Mouse (Mus musculus): ENCODE measurements at regions not wholly inside any gene's neighbourhood (a gene's known extent, or its start where the extent isn't known, plus 50 kb on each side); places are given as distances from the start of the nearest gene placed in this dataset.

GRCm38 (mm10) chr5:126842606-126843005 lies 399.0 kb upstream of the Tmem132c start:
- Histone ChIP-seq H3K36me3 (replicated peaks) (no peaks in the 10 kb centered on the region), H3K9me3 (no peaks in the 10 kb centered on the region), H3K27ac (replicated peaks) (no peak overlapping the region), H3K4me3 (no peak overlapping the region), H3K4me1 (no peaks in the 10 kb centered on the region), H3K27me3 (replicated peaks; ENCODE audit: low read depth, poor library complexity, severe bottlenecking) (no peaks in the 10 kb centered on the region)
- DNase-seq (ENCODE audit: low spot score) = no peak
- 79% methylated on average over 4 of the region's 4 CpGs for whole genome bisulfite sequencing

GRCm38 (mm10) chr5:126862078-126862477 lies 379.5 kb upstream of the Tmem132c start:
- no peak for DNase-seq (ENCODE audit: low spot score)
- H3K4me1 ChIP-seq = no peaks in the 10 kb centered on the region
- H3K4me3 ChIP-seq = no peak overlapping the region
- 71% methylated on average over 1 of the region's 1 CpGs for WGBS
- H3K27ac ChIP-seq (replicated peaks) = no peak overlapping the region
- no peaks in the 10 kb centered on the region for H3K27me3 ChIP-seq (replicated peaks; ENCODE audit: low read depth, poor library complexity, severe bottlenecking)
- no peaks in the 10 kb centered on the region for H3K36me3 ChIP-seq (replicated peaks)
- no peaks in the 10 kb centered on the region for H3K9me3 ChIP-seq

GRCm38 (mm10) chr5:126875842-126876241 lies 365.8 kb upstream of the Tmem132c start:
- H3K4me3 ChIP-seq = no peak overlapping the region
- H3K36me3 ChIP-seq (replicated peaks) = no peaks in the 10 kb centered on the region
- no peaks in the 10 kb centered on the region for H3K9me3 ChIP-seq
- 85% methylated on average over 1 of the region's 1 CpGs for WGBS
- H3K27me3 ChIP-seq (replicated peaks; ENCODE audit: low read depth, poor library complexity, severe bottlenecking) = no peaks in the 10 kb centered on the region
- no peak for DNase-seq (ENCODE audit: low spot score)
- H3K27ac ChIP-seq (replicated peaks) = no peak overlapping the region
- peaks cover 3% of the 10 kb centered on the region; the same call in 1 of the 2 replicates for H3K4me1 ChIP-seq

- Histone ChIP-seq H3K4me3 (no peak overlapping the region), H3K9me3 (no peaks in the 10 kb centered on the region), H3K36me3 (replicated peaks) (no peaks in the 10 kb centered on the region), H3K27me3 (replicated peaks; ENCODE audit: low read depth, poor library complexity, severe bottlenecking) (no peaks in the 10 kb centered on the region), H3K4me1 (no peaks in the 10 kb centered on the region), H3K27ac (replicated peaks) (no peak overlapping the region)
- no peak for DNase-seq (ENCODE audit: low spot score)
- WGBS = 83% methylated on average over 1 of the region's 1 CpGs
These were observed 350.9 kb upstream of the Tmem132c start for GRCm38 (mm10) chr5:126890710-126891109.

GRCm38 (mm10) chr5:126893063-126893462 lies 348.5 kb upstream of the Tmem132c start:
- no peaks in the 10 kb centered on the region for H3K4me1 ChIP-seq
- H3K9me3 ChIP-seq = 0 out of 2 replicates have a peak, but pooled peaks cover 3% of the 10 kb centered on the region
- 90% methylated on average over 4 of the region's 4 CpGs for WGBS
- no peaks in the 10 kb centered on the region for H3K27me3 ChIP-seq (replicated peaks; ENCODE audit: low read depth, poor library complexity, severe bottlenecking)
- no peaks in the 10 kb centered on the region for H3K36me3 ChIP-seq (replicated peaks)
- no peak overlapping the region for H3K4me3 ChIP-seq
- no peak for DNase-seq (ENCODE audit: low spot score)
- H3K27ac ChIP-seq (replicated peaks) = no peak overlapping the region

GRCm38 (mm10) chr5:126910084-126910483 lies 331.5 kb upstream of the Tmem132c start:
- Histone ChIP-seq H3K36me3 (replicated peaks) (no peaks in the 10 kb centered on the region), H3K4me3 (no peak overlapping the region), H3K27ac (replicated peaks) (no peak overlapping the region), H3K27me3 (replicated peaks; ENCODE audit: low read depth, poor library complexity, severe bottlenecking) (no peaks in the 10 kb centered on the region), H3K4me1 (no peaks in the 10 kb centered on the region), H3K9me3 (no peaks in the 10 kb centered on the region)
- WGBS = 85% methylated on average over 2 of the region's 2 CpGs
- no peak for DNase-seq (ENCODE audit: low spot score)

GRCm38 (mm10) chr5:126917300-126917699 lies 324.3 kb upstream of the Tmem132c start:
- DNase-seq (ENCODE audit: low spot score) = no peak
- Histone ChIP-seq H3K9me3 (no peaks in the 10 kb centered on the region), H3K4me1 (no peaks in the 10 kb centered on the region), H3K27me3 (replicated peaks; ENCODE audit: low read depth, poor library complexity, severe bottlenecking) (no peaks in the 10 kb centered on the region), H3K36me3 (replicated peaks) (no peaks in the 10 kb centered on the region), H3K27ac (replicated peaks) (no peak overlapping the region), H3K4me3 (no peak overlapping the region)
- 73% methylated on average over 7 of the region's 7 CpGs for WGBS

GRCm38 (mm10) chr5:126933466-126933865 lies 308.1 kb upstream of the Tmem132c start:
- Histone ChIP-seq H3K27ac (replicated peaks) (no peak overlapping the region), H3K36me3 (replicated peaks) (no peaks in the 10 kb centered on the region), H3K4me1 (no peaks in the 10 kb centered on the region), H3K4me3 (no peak overlapping the region), H3K27me3 (replicated peaks; ENCODE audit: low read depth, poor library complexity, severe bottlenecking) (no peaks in the 10 kb centered on the region), H3K9me3 (no peaks in the 10 kb centered on the region)
- 53% methylated on average over 2 of the region's 2 CpGs for WGBS
- no peak for DNase-seq (ENCODE audit: low spot score)

GRCm38 (mm10) chr5:126944861-126945260 lies 296.7 kb upstream of the Tmem132c start:
- Histone ChIP-seq H3K9me3 (peaks cover 5% of the 10 kb centered on the region; the same call in 1 of the 2 replicates), H3K4me3 (no peak overlapping the region), H3K4me1 (no peaks in the 10 kb centered on the region), H3K27ac (replicated peaks) (no peak overlapping the region), H3K36me3 (replicated peaks) (no peaks in the 10 kb centered on the region), H3K27me3 (replicated peaks; ENCODE audit: low read depth, poor library complexity, severe bottlenecking) (no peaks in the 10 kb centered on the region)
- WGBS = 86% methylated on average over 7 of the region's 7 CpGs
- DNase-seq (ENCODE audit: low spot score) = no peak

GRCm38 (mm10) chr5:126954189-126954588 lies 287.4 kb upstream of the Tmem132c start:
- no peaks in the 10 kb centered on the region for H3K36me3 ChIP-seq (replicated peaks)
- H3K27ac ChIP-seq (replicated peaks) = no peak overlapping the region
- H3K9me3 ChIP-seq = no peaks in the 10 kb centered on the region
- H3K4me3 ChIP-seq = no peak overlapping the region
- DNase-seq (ENCODE audit: low spot score) = no peak
- no peaks in the 10 kb centered on the region for H3K27me3 ChIP-seq (replicated peaks; ENCODE audit: low read depth, poor library complexity, severe bottlenecking)
- no peaks in the 10 kb centered on the region for H3K4me1 ChIP-seq
- 76% methylated on average over 5 of the region's 5 CpGs for WGBS

- Histone ChIP-seq H3K27me3 (replicated peaks; ENCODE audit: low read depth, poor library complexity, severe bottlenecking) (no peaks in the 10 kb centered on the region), H3K27ac (replicated peaks) (no peak overlapping the region), H3K4me1 (no peaks in the 10 kb centered on the region), H3K9me3 (no peaks in the 10 kb centered on the region), H3K36me3 (replicated peaks) (no peaks in the 10 kb centered on the region), H3K4me3 (no peak overlapping the region)
- 90% methylated on average over 6 of the region's 6 CpGs for WGBS
- DNase-seq (ENCODE audit: low spot score) = no peak
These were observed 287.0 kb upstream of the Tmem132c start for GRCm38 (mm10) chr5:126954634-126955033.

GRCm38 (mm10) chr5:126964577-126964976 lies 277.0 kb upstream of the Tmem132c start:
- no peaks in the 10 kb centered on the region for H3K27me3 ChIP-seq (replicated peaks; ENCODE audit: low read depth, poor library complexity, severe bottlenecking)
- H3K4me1 ChIP-seq = no peaks in the 10 kb centered on the region
- H3K4me3 ChIP-seq = no peak overlapping the region
- no peaks in the 10 kb centered on the region for H3K36me3 ChIP-seq (replicated peaks)
- no peak overlapping the region for H3K27ac ChIP-seq (replicated peaks)
- 89% methylated on average over 4 of the region's 4 CpGs for WGBS
- no peak for DNase-seq (ENCODE audit: low spot score)
- peaks cover 9% of the 10 kb centered on the region; the same call in 1 of the 2 replicates for H3K9me3 ChIP-seq

GRCm38 (mm10) chr5:126967076-126967475 lies 274.5 kb upstream of the Tmem132c start:
- H3K27me3 ChIP-seq (replicated peaks; ENCODE audit: low read depth, poor library complexity, severe bottlenecking) = no peaks in the 10 kb centered on the region
- no peak overlapping the region for H3K27ac ChIP-seq (replicated peaks)
- H3K9me3 ChIP-seq = peaks cover 4% of the 10 kb centered on the region; the same call in 1 of the 2 replicates
- no peak for DNase-seq (ENCODE audit: low spot score)
- WGBS = 92% methylated on average over 4 of the region's 4 CpGs
- H3K4me1 ChIP-seq = no peaks in the 10 kb centered on the region
- no peak overlapping the region for H3K4me3 ChIP-seq
- no peaks in the 10 kb centered on the region for H3K36me3 ChIP-seq (replicated peaks)

- H3K27me3 ChIP-seq (replicated peaks; ENCODE audit: low read depth, poor library complexity, severe bottlenecking) = no peaks in the 10 kb centered on the region
- H3K36me3 ChIP-seq (replicated peaks) = no peaks in the 10 kb centered on the region
- H3K4me3 ChIP-seq = no peak overlapping the region
- DNase-seq (ENCODE audit: low spot score) = no peak
- no peak overlapping the region for H3K27ac ChIP-seq (replicated peaks)
- WGBS = 89% methylated on average over 8 of the region's 8 CpGs
- H3K9me3 ChIP-seq = peaks cover 4% of the 10 kb centered on the region; the same call in 1 of the 2 replicates
- no peaks in the 10 kb centered on the region for H3K4me1 ChIP-seq
These were observed 272.2 kb upstream of the Tmem132c start for GRCm38 (mm10) chr5:126969373-126969772.

Data from embryonic facial prominence, embryonic 10.5 days (tissue).